Mouse (Mus musculus): ENCODE measurements around the gene Gatm.

GRCm38 (mm10) chr2:122617792-122618191 lies 6.7 kb upstream of the Gatm start:
- TF ChIP-seq CHD2 (IDR thresholded peaks at IDR 0.05; ENCODE audit: low read depth, low read length) (no peak), ZC3H11A (IDR thresholded peaks at IDR 0.05; ENCODE audit: borderline replicate concordance, low read depth, low read length) (no peak), ZNF384 (IDR thresholded peaks at IDR 0.05; ENCODE audit: low read depth, low read length) (no peak)

Measured in ES-E14 (cell line).